Mouse (Mus musculus) forebrain, embryonic 12.5 days (tissue): Measurements from ENCODE around the gene Scyl1. TPM values are rescaled to one million over a fixed set of nuclear protein-coding genes. Genes with fewer than 3 reads are reported as not detected.

Source experiments
- ATAC-seq: fragments of 200-750 bp; cut with Nextera tagmentation; 2 replicates; pipeline ENCODE4 v1.8.0; 2017; ENCODE audit warnings: moderate TSS enrichment; ENCODE audit not compliant: low FRiP score
- H3K27ac ChIP-seq: fragments of 300-500 bp; sonication (generic); 2 replicates; pipeline ENCODE4 v1.5.1; 2016; ENCODE audit warnings: mild to moderate bottlenecking
- H3K27me3 ChIP-seq: fragments of 300-500 bp; sonication (generic); 2 replicates; pipeline ENCODE4 v1.6.1; 2016; ENCODE audit warnings: mild to moderate bottlenecking
- H3K36me3 ChIP-seq: fragments of 300-500 bp; sonication (generic); replicated peaks from 2 replicates; pipeline ENCODE4 v1.6.1; 2016; ENCODE audit warnings: mild to moderate bottlenecking
- H3K4me1 ChIP-seq: fragments of 300-500 bp; sonication (generic); 2 replicates; pipeline ENCODE4 v1.6.1; 2016
- H3K4me2 ChIP-seq: fragments of 300-500 bp; sonication (generic); 2 replicates; pipeline ENCODE4 v1.6.1; 2016; ENCODE audit warnings: mild to moderate bottlenecking, moderate library complexity
- H3K4me3 ChIP-seq: fragments of 300-500 bp; sonication (generic); replicated peaks from 2 replicates; pipeline ENCODE4 v1.5.1; 2016; ENCODE audit warnings: mild to moderate bottlenecking
- H3K9ac ChIP-seq: fragments of 300-500 bp; sonication (generic); 2 replicates; pipeline ENCODE4 v1.6.1; 2016; ENCODE audit warnings: mild to moderate bottlenecking
- H3K9me3 ChIP-seq: fragments of 300-500 bp; sonication (generic); 2 replicates; pipeline ENCODE4 v1.6.1; 2016
- WGBS: fragments of 180-500 bp; shearing (Covaris S2); methylation state at CpG from one replicate; pipeline ENCODE4 v1.1.7; 2016; 5-methylcytosine and 5-hydroxymethylcytosine counted together
- polyA plus RNA-seq: library from polyadenylated mRNA; unstranded; fragments of >200 nt; fragmentation: Nextera tagmentation; extraction: Ambion mirVana; gene quantifications from 2 replicates; pipeline ENCODE4 v1.2.1, GENCODE M21; 2016

The Scyl1 gene
- polyA plus RNA-seq, 1 experiment from 2014 or later, result 65.3 TPM

DNA sequence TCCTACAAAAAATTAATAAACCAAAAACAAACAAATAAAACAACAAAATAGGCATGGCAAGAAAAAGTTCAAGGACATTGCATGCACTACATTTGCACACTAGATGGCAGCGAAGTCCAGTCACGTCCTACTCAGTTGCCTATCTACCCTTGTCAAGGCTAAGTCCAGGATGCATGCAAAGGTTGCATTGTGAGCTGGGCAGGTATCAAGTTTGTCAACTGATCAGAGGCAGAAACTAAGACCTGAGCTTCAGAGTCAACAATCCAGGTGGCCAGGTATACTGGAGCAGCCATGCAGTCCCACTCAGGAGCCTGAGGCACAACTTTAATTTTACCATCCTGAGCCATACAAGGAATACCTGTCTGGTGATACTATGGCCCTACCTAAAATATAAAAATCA, 21.9 kb upstream of the Scyl1 start:
- peak; percentile 57; the same call in 1 of the 2 replicates for ATAC-seq
- Histone ChIP-seq H3K27ac (no peak overlapping the region), H3K27me3 (no peaks in the 10 kb centered on the region), H3K9ac (no peak overlapping the region), H3K4me3 (no peak overlapping the region; the same call in 1 of the 2 replicates), H3K9me3 (no peaks in the 10 kb centered on the region), H3K36me3 (peaks cover 34% of the 10 kb centered on the region), H3K4me2 (no peak overlapping the region), H3K4me1 (peaks cover 40% of the 10 kb centered on the region)
- 6% methylated on average over 2 of the region's 2 CpGs for WGBS

DNA sequence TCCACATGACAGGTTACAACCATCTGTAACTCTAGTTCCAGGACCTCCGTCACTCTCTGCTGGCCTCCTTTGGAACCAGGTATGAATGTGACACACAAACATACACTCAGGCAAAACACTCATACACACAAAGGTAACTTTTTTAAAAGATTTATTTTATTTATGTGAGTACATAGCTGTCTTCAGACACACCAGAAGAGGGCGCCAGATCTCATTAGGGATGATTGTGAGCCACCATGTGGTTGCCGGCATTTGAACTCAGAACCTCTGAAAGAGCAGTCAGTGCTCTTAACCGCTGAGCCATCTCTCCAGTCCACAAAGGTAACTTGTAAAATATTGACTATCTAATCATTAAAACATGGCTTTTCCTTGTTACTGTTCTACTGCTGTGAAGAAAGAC, 20.1 kb upstream of the Scyl1 start:
- Histone ChIP-seq H3K36me3 (peaks cover 16% of the 10 kb centered on the region), H3K27ac (no peak overlapping the region), H3K4me2 (no peak overlapping the region), H3K9me3 (no peaks in the 10 kb centered on the region), H3K9ac (no peak overlapping the region), H3K4me1 (peaks cover 25% of the 10 kb centered on the region), H3K4me3 (no peak overlapping the region), H3K27me3 (no peaks in the 10 kb centered on the region)
- ATAC-seq, result no peak
- WGBS, result 74% methylated on average over 4 of the region's 4 CpGs

DNA sequence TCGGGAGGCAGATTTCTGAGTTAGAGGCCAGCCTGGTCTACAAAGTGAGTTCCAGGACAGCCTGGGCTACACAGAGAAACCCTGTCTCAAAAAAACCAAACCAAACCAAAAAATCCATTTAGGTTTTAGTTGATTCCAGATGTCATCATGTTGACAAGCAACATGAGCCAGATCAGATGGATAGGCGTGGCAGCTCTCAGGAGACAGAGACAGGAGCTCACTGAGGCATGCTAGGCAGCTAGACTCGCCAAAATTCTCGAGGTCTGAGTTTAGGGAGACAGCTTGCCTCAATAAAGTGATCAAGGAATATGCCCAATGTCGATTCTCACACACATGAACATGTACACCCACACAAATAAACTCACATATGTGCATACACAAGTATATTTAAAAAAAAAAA, 17.8 kb upstream of the Scyl1 start:
- no peak overlapping the region for H3K27ac ChIP-seq
- no peaks in the 10 kb centered on the region for H3K27me3 ChIP-seq
- no peak overlapping the region for H3K4me3 ChIP-seq
- no peak for ATAC-seq
- no peaks in the 10 kb centered on the region for H3K9me3 ChIP-seq
- H3K4me2 ChIP-seq, result no peak overlapping the region
- 77% methylated on average over 5 of the region's 5 CpGs for WGBS
- H3K9ac ChIP-seq, result no peak overlapping the region
- peaks cover 6% of the 10 kb centered on the region; the same call in 1 of the 2 replicates for H3K4me1 ChIP-seq
- no peaks in the 10 kb centered on the region for H3K36me3 ChIP-seq

- Histone ChIP-seq H3K4me1 (0 out of 2 replicates have a peak, but pooled peaks cover 3% of the 10 kb centered on the region), H3K9ac (no peak overlapping the region), H3K4me2 (no peak overlapping the region), H3K9me3 (no peaks in the 10 kb centered on the region), H3K27ac (no peak overlapping the region), H3K27me3 (no peaks in the 10 kb centered on the region), H3K4me3 (no peak overlapping the region), H3K36me3 (no peaks in the 10 kb centered on the region)
- WGBS, result 85% methylated on average over 7 of the region's 7 CpGs
- ATAC-seq, result no peak
Measured at GRCm38 (mm10) chr19:5788620-5789019, 17.4 kb upstream of the Scyl1 start.

DNA sequence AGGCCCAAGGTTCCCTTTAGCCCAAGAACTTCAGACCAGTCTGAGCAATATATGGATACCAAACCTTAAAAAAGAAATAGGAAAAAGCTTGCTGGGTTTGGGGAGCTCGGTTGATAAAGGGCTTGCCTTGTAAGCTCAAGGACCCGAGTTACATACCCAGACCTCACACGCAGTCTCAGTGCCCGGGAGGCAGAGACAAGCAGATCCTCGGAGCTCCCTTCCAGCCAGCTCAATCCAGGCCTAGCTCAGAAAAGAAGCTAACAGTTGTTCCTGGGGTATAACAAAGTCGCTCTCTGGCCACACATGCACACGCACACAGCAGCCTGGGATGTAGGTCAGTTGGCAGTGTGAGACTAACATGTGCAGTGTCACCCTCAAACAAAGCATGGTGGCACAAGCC, 16.7 kb upstream of the Scyl1 start:
- WGBS, result 88% methylated on average over 7 of the region's 7 CpGs

GRCm38 (mm10) chr19:5787128-5787635, 16.0 kb upstream of the Scyl1 start:
- no peak overlapping the region for H3K4me2 ChIP-seq
- no peak overlapping the region for H3K27ac ChIP-seq
- 19% methylated on average over 8 of the region's 8 CpGs for WGBS
- no peaks in the 10 kb centered on the region for H3K9me3 ChIP-seq
- no peak overlapping the region for H3K9ac ChIP-seq
- H3K4me1 ChIP-seq, result 0 out of 2 replicates have a peak, but pooled peaks cover 3% of the 10 kb centered on the region
- ATAC-seq, result 0 out of 2 replicates have a peak, but pooled peaks have one; percentile 67
- no peak overlapping the region for H3K4me3 ChIP-seq
- no peaks in the 10 kb centered on the region for H3K36me3 ChIP-seq
- H3K27me3 ChIP-seq, result no peaks in the 10 kb centered on the region

More for the DNA sequence above, 16.7 kb upstream of the Scyl1 start:
- H3K4me1 ChIP-seq, result 0 out of 2 replicates have a peak, but pooled peaks cover 3% of the 10 kb centered on the region
- no peak overlapping the region for H3K9ac ChIP-seq
- ATAC-seq, result no peak
- no peaks in the 10 kb centered on the region for H3K9me3 ChIP-seq
- no peak overlapping the region for H3K27ac ChIP-seq
- H3K4me2 ChIP-seq, result no peak overlapping the region
- no peaks in the 10 kb centered on the region for H3K36me3 ChIP-seq
- no peaks in the 10 kb centered on the region for H3K27me3 ChIP-seq
- H3K4me3 ChIP-seq, result no peak overlapping the region

DNA sequence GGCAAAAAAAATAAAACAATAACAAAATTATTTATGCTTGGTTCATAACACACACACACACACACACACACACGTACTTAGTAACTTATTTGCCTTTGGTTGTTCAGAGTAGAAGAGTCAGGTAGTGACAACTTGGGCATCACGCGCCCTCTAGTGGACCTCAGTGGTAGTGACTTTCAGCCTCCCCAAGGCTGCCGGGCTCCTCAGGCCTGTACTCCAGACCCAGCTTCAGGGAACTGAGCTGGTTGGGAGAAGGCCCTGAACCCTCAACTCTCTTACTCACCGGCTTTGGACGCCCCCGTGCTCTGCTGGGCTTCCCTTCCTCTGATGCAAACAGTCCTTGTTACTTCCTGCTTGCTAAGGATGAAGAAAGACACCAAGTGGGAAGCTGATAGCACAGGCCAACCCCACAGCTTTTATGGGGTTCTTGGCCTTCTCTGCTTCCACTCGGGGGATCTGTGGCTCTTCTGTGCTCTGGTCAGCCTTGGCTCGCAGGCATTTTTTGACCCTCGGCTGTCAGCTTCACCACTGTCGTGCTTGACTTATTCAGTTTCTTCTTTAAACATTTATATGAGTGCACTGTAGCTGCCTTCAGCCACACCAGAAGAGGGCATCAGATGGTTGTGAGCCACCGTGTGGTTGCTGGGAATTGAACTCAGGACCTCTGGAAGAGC, 15.4 kb upstream of the Scyl1 start:
- no peak overlapping the region for H3K4me2 ChIP-seq
- no peak overlapping the region for H3K4me3 ChIP-seq
- H3K9me3 ChIP-seq, result no peaks in the 10 kb centered on the region
- H3K27me3 ChIP-seq, result no peaks in the 10 kb centered on the region
- no peak overlapping the region for H3K27ac ChIP-seq
- H3K9ac ChIP-seq, result no peak overlapping the region
- ATAC-seq, result peak; percentile 72; the same call in 1 of the 2 replicates
- WGBS, result 12% methylated on average over 12 of the region's 12 CpGs
- no peaks in the 10 kb centered on the region for H3K36me3 ChIP-seq
- 0 out of 2 replicates have a peak, but pooled peaks cover 3% of the 10 kb centered on the region for H3K4me1 ChIP-seq

- H3K27me3 ChIP-seq, result no peaks in the 10 kb centered on the region
- no peak overlapping the region for H3K9ac ChIP-seq
- H3K9me3 ChIP-seq, result no peaks in the 10 kb centered on the region
- WGBS, result 62% methylated on average over 10 of the region's 10 CpGs
- no peak overlapping the region for H3K4me2 ChIP-seq
- H3K4me3 ChIP-seq, result no peak overlapping the region
- H3K27ac ChIP-seq, result no peak overlapping the region
- no peaks in the 10 kb centered on the region for H3K36me3 ChIP-seq
- 0 out of 2 replicates have a peak, but pooled peaks cover 3% of the 10 kb centered on the region for H3K4me1 ChIP-seq
- no peak for ATAC-seq
Measured at GRCm38 (mm10) chr19:5784958-5785577, 13.8 kb upstream of the Scyl1 start.

DNA sequence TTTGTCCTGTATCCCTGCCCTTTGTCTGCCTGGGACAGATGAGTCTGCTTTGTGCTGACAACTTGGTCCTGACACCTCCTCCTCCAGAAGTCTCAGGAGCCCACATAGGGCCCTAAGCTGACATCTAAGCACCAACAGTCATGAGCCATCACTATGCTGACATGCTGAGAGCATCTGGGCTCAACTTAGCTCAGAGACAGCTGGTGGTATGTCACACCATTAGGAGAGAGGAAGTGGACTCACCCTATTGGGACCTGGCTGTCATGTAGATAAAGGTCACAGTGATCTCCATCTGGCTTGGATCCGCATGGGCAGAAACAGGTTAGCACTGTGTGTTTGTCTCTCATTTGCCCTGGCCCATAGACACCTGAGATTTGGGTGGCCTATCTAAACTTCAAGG, 10.9 kb upstream of the Scyl1 start:
- H3K4me2 ChIP-seq, result no peak overlapping the region
- no peak overlapping the region for H3K27ac ChIP-seq
- ATAC-seq, result no peak
- H3K9me3 ChIP-seq, result no peaks in the 10 kb centered on the region
- no peaks in the 10 kb centered on the region for H3K27me3 ChIP-seq
- H3K4me1 ChIP-seq, result 0 out of 2 replicates have a peak, but pooled peaks cover under 1% of the 10 kb centered on the region
- 97% methylated on average over 1 of the region's 1 CpGs for WGBS
- H3K36me3 ChIP-seq, result no peaks in the 10 kb centered on the region
- no peak overlapping the region for H3K4me3 ChIP-seq
- H3K9ac ChIP-seq, result no peak overlapping the region

GRCm38 (mm10) chr19:5781532-5781931, 10.3 kb upstream of the Scyl1 start:
- Histone ChIP-seq H3K4me3 (no peak overlapping the region), H3K27me3 (no peaks in the 10 kb centered on the region), H3K9ac (no peak overlapping the region), H3K36me3 (no peaks in the 10 kb centered on the region), H3K4me2 (no peak overlapping the region), H3K9me3 (no peaks in the 10 kb centered on the region), H3K27ac (no peak overlapping the region), H3K4me1 (no peaks in the 10 kb centered on the region)
- WGBS, result 91% methylated on average over 6 of the region's 6 CpGs
- no peak for ATAC-seq

- H3K36me3 ChIP-seq, result no peaks in the 10 kb centered on the region
- WGBS, result 64% methylated on average over 7 of the region's 7 CpGs
Measured at GRCm38 (mm10) chr19:5780203-5780602, 9.0 kb upstream of the Scyl1 start.

DNA sequence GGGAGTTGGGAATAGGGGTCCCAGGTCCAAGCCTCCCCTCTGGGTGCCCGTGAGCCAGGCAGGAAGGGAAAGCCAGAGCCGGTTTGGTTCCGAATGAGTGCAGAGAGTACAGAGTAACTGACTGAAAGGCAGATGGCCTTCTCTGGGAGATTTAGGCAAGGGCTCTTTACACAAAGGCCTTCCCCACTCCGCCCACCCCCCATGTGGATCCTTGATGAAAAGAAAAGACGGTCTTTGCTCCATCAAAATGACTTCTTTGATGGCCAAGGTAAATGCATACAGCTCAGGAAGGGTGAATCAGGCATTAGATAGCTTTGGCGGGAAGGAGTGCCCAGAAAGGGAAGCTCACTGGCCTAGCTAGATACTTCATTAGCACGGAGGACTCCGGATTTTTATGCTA, 7.1 kb upstream of the Scyl1 start:
- ATAC-seq, result no peak
- no peak overlapping the region for H3K4me2 ChIP-seq
- H3K4me3 ChIP-seq, result no peak overlapping the region
- H3K27me3 ChIP-seq, result no peaks in the 10 kb centered on the region
- no peaks in the 10 kb centered on the region for H3K9me3 ChIP-seq
- H3K4me1 ChIP-seq, result no peaks in the 10 kb centered on the region
- no peaks in the 10 kb centered on the region for H3K36me3 ChIP-seq
- H3K27ac ChIP-seq, result no peak overlapping the region
- WGBS, result 46% methylated on average over 8 of the region's 8 CpGs
- no peak overlapping the region for H3K9ac ChIP-seq

More at GRCm38 (mm10) chr19:5780203-5780602, 9.0 kb upstream of the Scyl1 start:
- Histone ChIP-seq H3K4me1 (no peaks in the 10 kb centered on the region), H3K27ac (no peak overlapping the region), H3K27me3 (no peaks in the 10 kb centered on the region), H3K9me3 (no peaks in the 10 kb centered on the region), H3K9ac (no peak overlapping the region), H3K4me3 (no peak overlapping the region), H3K4me2 (no peak overlapping the region)
- ATAC-seq, result no peak
